Mouse (Mus musculus) liver, embryonic 12.5 days (tissue): Measurements from ENCODE around the gene Gpr62. TPM values are rescaled to one million over a fixed set of nuclear protein-coding genes. Genes with fewer than 3 reads are reported as not detected.

Experiments
- ATAC-seq: fragments of 200-750 bp; cut with Nextera tagmentation; 2 replicates; pipeline ENCODE4 v1.8.0; 2017; ENCODE audit warnings: moderate number of reproducible peaks, mild to moderate bottlenecking, moderate library complexity
- H3K27ac ChIP-seq: fragments of 300-500 bp; sonication (generic); 2 replicates; pipeline ENCODE4 v1.5.1; 2016; ENCODE audit warnings: mild to moderate bottlenecking
- H3K27me3 ChIP-seq: fragments of 300-500 bp; sonication (generic); replicated peaks from 2 replicates; pipeline ENCODE4 v1.6.1; 2016; ENCODE audit warnings: mild to moderate bottlenecking, moderate library complexity
- H3K36me3 ChIP-seq: fragments of 300-500 bp; sonication (generic); 2 replicates; pipeline ENCODE4 v1.6.1; 2016; ENCODE audit warnings: mild to moderate bottlenecking, moderate library complexity
- H3K4me1 ChIP-seq: fragments of 300-500 bp; sonication (generic); 2 replicates; pipeline ENCODE4 v1.6.1; 2016
- H3K4me2 ChIP-seq: fragments of 300-500 bp; sonication (generic); 2 replicates; pipeline ENCODE4 v1.6.1; 2016; ENCODE audit warnings: mild to moderate bottlenecking, moderate library complexity
- H3K4me3 ChIP-seq: fragments of 300-500 bp; sonication (generic); 2 replicates; pipeline ENCODE4 v1.5.1; 2016; ENCODE audit warnings: mild to moderate bottlenecking, moderate library complexity
- H3K9ac ChIP-seq: fragments of 300-500 bp; sonication (generic); 2 replicates; pipeline ENCODE4 v1.6.1; 2016; ENCODE audit warnings: mild to moderate bottlenecking, moderate library complexity
- H3K9me3 ChIP-seq: fragments of 300-500 bp; sonication (generic); replicated peaks from 2 replicates; pipeline ENCODE4 v1.6.1; 2016; ENCODE audit warnings: mild to moderate bottlenecking, moderate library complexity
- WGBS: fragments of 180-500 bp; shearing (Covaris S2); methylation state at CpG from one replicate; pipeline ENCODE4 v1.1.7; 2016; ENCODE audit not compliant: insufficient replicate concordance; 5-methylcytosine and 5-hydroxymethylcytosine counted together
- polyA plus RNA-seq: library from polyadenylated mRNA; unstranded; fragments of >200 nt; fragmentation: Nextera tagmentation; extraction: Ambion mirVana; gene quantifications from 2 replicates; pipeline ENCODE4 v1.2.1, GENCODE M21; 2016

The Gpr62 gene
- polyA plus RNA-seq, 1 experiment from 2014 or later: 0.10 TPM

DNA sequence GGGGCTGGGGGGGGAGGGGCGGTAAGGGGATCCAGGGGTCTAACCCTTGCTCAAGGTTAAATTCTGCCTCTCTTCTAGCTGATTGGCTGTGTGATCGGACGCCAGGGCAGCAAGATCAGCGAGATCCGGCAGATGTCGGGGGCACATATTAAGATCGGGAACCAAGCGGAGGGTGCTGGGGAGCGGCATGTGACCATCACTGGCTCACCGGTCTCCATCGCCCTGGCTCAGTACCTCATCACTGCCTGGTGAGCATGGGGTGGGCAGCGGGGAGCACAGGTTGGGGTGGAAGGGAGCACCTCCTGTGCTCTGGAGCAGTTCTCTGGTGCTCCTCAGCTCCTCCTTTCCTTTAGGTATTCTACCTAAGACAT is 3.3 kb downstream of the Gpr62 start:
- ATAC-seq: no peak
- peaks cover 43% of the 10 kb centered on the region for H3K27me3 ChIP-seq
- H3K27ac ChIP-seq: no peak overlapping the region
- no peaks in the 10 kb centered on the region for H3K9me3 ChIP-seq
- no peak overlapping the region for H3K9ac ChIP-seq
- H3K36me3 ChIP-seq: peaks cover 35% of the 10 kb centered on the region
- no peak overlapping the region for H3K4me3 ChIP-seq
- H3K4me1 ChIP-seq: peaks cover 16% of the 10 kb centered on the region
- 84% methylated on average over 12 of the region's 12 CpGs for WGBS
- no peak overlapping the region for H3K4me2 ChIP-seq

DNA sequence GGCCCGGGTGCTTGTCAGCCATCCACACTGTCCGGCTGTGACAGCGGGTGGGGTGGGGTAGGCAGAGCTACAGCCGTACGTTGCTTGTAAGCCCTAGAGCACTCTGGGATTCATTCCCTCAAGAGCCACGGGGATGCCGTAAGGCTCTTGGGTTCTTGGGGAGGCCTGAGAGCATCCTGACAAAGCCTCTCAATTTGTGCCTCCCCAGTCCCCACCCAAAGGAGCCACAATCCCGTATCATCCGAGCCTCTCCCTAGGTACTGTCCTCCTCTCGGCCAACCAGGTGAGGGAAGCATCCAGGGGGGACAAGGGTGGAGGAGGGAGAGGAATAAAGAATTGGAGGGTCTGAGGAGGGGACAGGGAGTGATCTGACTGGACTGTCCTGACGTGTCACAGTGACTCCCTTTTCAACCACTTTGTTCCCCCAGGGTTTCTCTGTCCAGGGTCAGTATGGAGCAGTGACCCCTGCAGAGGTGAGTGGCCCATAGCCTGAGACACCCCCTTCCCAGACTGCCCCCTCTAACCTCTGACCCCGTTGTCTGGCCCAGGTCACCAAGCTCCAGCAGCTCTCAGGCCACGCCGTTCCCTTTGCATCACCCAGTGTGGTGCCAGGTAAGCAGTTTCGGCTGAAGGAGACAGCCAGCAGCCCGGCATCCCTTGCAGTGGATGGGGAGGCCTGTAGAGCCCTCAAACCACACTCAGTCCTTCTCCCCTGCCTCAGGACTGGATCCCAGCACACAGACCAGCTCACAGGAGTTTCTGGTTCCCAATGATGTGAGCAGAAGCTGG is 3.9 kb downstream of the Gpr62 start:
- peaks cover 39% of the 10 kb centered on the region for H3K27me3 ChIP-seq
- no peak overlapping the region for H3K9ac ChIP-seq
- no peaks in the 10 kb centered on the region for H3K9me3 ChIP-seq
- H3K4me1 ChIP-seq: peaks cover 22% of the 10 kb centered on the region
- H3K4me3 ChIP-seq: no peak overlapping the region
- H3K4me2 ChIP-seq: no peak overlapping the region
- peaks cover 35% of the 10 kb centered on the region for H3K36me3 ChIP-seq
- H3K27ac ChIP-seq: no peak overlapping the region
- ATAC-seq: no peak
- 78% methylated on average over 16 of the region's 16 CpGs for WGBS

DNA sequence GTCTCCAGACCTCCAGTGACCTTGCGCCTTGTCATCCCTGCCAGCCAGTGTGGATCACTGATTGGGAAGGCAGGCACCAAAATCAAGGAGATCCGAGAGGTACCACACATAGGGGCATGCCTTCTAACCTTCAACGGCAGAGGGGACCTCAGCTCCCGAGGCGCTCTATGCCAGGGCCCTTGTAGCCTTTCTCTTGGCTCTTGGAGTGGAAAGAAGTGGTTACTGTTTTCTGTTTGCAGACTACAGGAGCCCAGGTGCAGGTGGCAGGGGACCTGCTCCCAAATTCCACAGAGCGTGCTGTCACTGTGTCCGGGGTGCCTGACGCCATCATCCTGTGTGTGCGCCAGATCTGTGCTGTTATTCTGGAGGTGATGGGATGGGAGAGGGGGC is 4.7 kb downstream of the Gpr62 start:
- ATAC-seq: no peak
- H3K9ac ChIP-seq: no peak overlapping the region
- H3K4me2 ChIP-seq: no peak overlapping the region
- peaks cover 31% of the 10 kb centered on the region for H3K27me3 ChIP-seq
- peaks cover 35% of the 10 kb centered on the region for H3K36me3 ChIP-seq
- H3K4me3 ChIP-seq: no peak overlapping the region
- peaks cover 30% of the 10 kb centered on the region for H3K4me1 ChIP-seq
- WGBS: 77% methylated on average over 9 of the region's 9 CpGs
- H3K9me3 ChIP-seq: no peaks in the 10 kb centered on the region
- H3K27ac ChIP-seq: no peak overlapping the region

DNA sequence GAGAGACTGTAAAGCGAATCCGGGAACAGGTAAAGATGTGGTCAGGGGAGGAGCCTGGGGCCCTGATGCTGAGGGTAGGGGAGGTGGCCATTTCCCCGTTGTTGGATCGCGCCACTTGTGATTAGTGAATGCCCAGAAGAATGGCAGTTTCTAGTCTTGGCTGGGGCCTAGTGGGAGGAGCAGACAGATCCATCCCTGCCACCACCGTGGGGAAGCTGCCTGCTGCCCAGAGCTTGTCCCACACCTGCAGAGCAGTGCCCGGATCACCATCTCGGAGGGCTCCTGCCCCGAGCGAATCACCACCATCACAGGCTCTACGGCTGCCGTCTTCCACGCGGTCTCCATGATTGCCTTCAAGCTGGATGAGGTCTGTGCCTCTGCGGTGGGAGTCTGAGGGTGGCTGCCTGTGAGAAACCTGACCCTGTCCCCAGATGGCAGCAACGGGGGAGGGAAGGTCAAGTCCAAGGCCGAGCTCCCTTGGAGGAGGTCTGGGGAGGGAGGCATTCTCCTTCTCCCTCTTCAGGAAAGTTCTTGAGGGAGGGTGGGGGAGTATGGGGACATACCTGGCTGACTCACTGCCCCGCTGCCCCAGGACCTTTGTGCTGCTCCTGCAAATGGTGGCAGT is 5.2 kb downstream of the Gpr62 start:
- no peak for ATAC-seq
- 75% methylated on average over 17 of the region's 18 CpGs for WGBS

DNA sequence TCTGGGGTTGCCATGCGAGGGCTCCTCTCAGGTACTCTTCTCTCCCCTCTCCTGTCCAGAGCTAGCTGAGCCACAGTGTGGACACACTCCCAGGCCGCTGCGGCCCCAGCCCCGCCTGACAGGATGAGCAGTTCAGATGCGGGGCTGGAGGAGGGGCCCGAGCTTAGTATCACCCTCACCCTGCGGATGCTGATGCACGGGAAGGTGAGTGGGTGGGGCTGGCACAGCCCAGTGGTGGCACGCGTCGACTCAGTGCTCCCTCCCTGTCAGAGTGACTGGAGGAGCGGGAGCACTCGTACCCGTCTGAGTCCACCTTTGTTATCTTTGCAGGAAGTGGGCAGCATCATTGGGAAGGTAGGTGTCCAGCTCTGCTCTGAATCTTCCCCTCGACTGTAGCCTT is 5.8 kb downstream of the Gpr62 start:
- 76% methylated on average over 15 of the region's 15 CpGs for WGBS
- Histone ChIP-seq H3K4me2 (no peak overlapping the region), H3K4me1 (peaks cover 31% of the 10 kb centered on the region), H3K27me3 (peaks cover 24% of the 10 kb centered on the region), H3K36me3 (peaks cover 35% of the 10 kb centered on the region), H3K9ac (no peak overlapping the region), H3K27ac (no peak overlapping the region), H3K4me3 (no peak overlapping the region), H3K9me3 (no peaks in the 10 kb centered on the region)
- ATAC-seq: no peak

More for the DNA sequence above, 5.2 kb downstream of the Gpr62 start:
- no peak overlapping the region for H3K4me2 ChIP-seq
- no peak overlapping the region for H3K27ac ChIP-seq
- no peak overlapping the region for H3K4me3 ChIP-seq
- peaks cover 26% of the 10 kb centered on the region for H3K27me3 ChIP-seq
- H3K36me3 ChIP-seq: peaks cover 35% of the 10 kb centered on the region
- H3K9me3 ChIP-seq: no peaks in the 10 kb centered on the region
- H3K4me1 ChIP-seq: peaks cover 31% of the 10 kb centered on the region
- H3K9ac ChIP-seq: no peak overlapping the region

DNA sequence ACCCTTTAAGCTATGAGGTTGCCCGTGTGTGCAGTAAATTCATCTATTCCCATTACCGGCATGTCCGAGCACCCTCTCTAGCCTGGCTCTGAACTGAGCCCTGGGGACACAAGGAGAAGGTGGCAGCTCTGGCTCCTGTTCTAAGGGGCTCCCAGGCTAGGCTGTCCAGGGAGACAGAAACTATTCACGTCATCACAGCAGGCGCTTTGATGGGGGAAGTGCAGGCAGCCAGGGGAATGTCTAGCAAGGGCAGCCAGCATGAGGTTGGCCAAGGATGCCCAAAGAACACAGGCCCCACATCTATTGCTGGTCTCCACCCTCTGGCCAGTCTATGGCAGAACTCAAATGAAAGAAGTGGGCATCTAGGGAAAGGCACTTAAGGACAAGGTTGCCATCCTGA is 7.8 kb downstream of the Gpr62 start:
- Histone ChIP-seq H3K27me3 (peaks cover 23% of the 10 kb centered on the region), H3K27ac (no peak overlapping the region), H3K4me2 (no peak overlapping the region), H3K36me3 (peaks cover 26% of the 10 kb centered on the region), H3K9ac (no peak overlapping the region), H3K4me3 (no peak overlapping the region), H3K4me1 (peaks cover 46% of the 10 kb centered on the region), H3K9me3 (no peaks in the 10 kb centered on the region)
- 62% methylated on average over 5 of the region's 5 CpGs for WGBS
- ATAC-seq: no peak

DNA sequence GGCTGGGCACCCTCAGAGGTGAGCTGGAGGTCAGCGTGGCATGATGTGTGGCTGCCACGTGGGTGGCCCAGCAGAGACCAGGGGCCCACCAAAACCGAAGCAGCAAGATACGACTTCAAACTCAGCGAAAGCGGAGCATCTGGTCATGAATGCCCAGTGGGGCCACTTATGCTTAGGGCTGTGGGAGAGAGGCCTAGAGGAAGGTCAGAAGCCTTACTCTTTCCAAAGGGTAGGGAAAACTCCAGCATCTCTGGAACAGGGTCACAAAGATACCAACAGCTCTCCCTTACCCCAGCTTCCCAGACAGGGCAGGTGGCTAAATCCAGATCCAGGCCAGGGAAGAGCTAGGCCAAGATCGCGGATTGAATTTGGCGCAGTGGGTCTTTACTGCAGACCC is 8.6 kb downstream of the Gpr62 start:
- Histone ChIP-seq H3K27ac (no peak overlapping the region), H3K4me1 (peaks cover 52% of the 10 kb centered on the region), H3K4me3 (no peak overlapping the region), H3K4me2 (no peak overlapping the region), H3K27me3 (peaks cover 31% of the 10 kb centered on the region), H3K36me3 (peaks cover 19% of the 10 kb centered on the region), H3K9ac (no peak overlapping the region), H3K9me3 (no peaks in the 10 kb centered on the region)
- 76% methylated on average over 9 of the region's 9 CpGs for WGBS
- no peak for ATAC-seq

DNA sequence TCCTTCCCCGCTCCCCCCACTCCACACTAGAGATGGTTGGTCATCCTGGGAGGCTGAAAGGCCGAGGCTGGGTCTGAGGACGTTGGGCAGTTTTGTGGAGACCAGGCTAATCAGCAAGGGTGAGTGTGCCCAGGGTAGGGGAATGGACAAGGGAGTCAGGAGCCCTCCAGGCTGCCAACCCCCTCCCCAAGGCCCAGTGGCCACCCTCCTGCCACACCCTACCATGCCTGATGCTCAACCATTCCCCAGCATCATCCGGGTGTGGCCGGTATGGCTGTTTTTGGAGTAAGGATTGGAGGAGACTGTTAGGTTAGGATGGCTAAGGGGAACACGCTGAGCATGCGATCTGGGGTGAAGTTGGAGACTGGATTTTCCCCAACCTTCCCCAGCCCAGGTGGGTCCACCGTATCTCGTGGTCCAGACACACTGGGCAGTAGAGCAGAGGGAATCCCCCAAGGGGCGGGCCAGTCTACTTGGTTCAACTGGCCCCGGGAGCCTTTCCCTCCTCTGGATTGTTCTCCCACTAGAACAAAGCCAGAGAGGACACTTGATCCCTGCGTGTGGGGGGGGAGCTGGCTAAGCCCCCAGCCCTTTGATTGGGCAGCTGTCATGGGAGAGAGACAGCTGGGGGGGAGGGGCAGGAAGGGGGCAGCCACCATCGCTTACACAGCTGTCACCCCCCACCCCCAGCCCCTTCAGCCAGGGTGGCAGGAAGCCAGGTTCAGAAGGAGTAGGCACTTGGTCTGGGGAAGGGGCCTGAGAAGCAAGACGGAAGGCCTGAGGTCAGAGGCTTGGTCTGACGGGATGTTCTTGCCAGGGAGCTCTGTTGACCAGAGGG is 9.2 kb downstream of the Gpr62 start:
- peaks cover 15% of the 10 kb centered on the region for H3K36me3 ChIP-seq
- H3K4me2 ChIP-seq: no peak overlapping the region; the same call in 1 of the 2 replicates
- H3K4me1 ChIP-seq: peaks cover 57% of the 10 kb centered on the region
- H3K9ac ChIP-seq: no peak overlapping the region
- WGBS: 61% methylated on average over 15 of the region's 15 CpGs
- ATAC-seq: no peak
- H3K9me3 ChIP-seq: no peaks in the 10 kb centered on the region
- no peak overlapping the region for H3K4me3 ChIP-seq
- H3K27ac ChIP-seq: no peak overlapping the region
- H3K27me3 ChIP-seq: peaks cover 37% of the 10 kb centered on the region

DNA sequence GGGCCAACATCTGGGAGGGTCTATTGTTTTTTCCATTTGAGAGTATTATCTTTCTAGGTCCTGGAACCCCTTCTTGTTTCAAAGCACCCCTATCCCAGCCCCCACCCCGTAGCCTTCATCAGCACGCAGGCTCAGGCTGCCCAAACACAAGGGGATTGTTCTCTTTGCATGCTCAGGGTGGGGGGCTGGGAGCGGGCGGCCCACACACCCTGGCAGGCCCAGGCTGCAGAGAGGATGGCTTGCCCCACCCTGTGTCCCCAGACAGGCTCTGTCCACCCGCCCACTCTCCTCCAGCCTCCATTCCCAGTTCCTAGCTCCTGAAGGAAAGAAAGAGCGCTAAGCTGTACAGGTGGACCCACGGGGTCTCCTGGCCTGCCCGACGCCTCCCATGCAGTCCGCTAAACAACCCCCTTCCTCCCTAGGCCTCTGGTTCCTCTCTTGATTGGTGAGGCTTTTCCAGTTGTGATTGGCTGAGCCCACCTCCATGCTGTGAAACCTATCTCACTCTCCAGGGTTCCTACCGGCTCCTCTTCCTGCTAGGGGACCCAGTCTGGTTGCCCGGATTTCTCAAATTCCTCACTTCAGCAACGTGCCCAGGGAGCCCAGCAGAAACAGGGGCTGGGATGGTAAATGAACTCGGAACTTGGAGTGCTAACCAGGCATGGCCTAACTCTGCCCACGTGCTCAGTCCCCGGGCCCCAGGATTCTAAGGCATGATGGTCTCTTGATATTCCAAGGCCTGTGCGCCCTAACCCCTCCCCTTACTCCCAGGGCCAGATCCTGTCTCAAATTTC is 10.7 kb downstream of the Gpr62 start:
- no peaks in the 10 kb centered on the region for H3K9me3 ChIP-seq
- ATAC-seq: no peak
- peaks cover 72% of the 10 kb centered on the region for H3K4me1 ChIP-seq
- H3K27ac ChIP-seq: peak overlapping the region; percentile 78; the same call in 1 of the 2 replicates
- peaks cover 44% of the 10 kb centered on the region for H3K27me3 ChIP-seq
- H3K4me3 ChIP-seq: peak overlapping the region; percentile 63
- 9% methylated on average over 17 of the region's 17 CpGs for WGBS
- H3K4me2 ChIP-seq: peak overlapping the region; percentile 94
- peaks cover 5% of the 10 kb centered on the region; the same call in 1 of the 2 replicates for H3K36me3 ChIP-seq
- peak overlapping the region; percentile 75 for H3K9ac ChIP-seq

DNA sequence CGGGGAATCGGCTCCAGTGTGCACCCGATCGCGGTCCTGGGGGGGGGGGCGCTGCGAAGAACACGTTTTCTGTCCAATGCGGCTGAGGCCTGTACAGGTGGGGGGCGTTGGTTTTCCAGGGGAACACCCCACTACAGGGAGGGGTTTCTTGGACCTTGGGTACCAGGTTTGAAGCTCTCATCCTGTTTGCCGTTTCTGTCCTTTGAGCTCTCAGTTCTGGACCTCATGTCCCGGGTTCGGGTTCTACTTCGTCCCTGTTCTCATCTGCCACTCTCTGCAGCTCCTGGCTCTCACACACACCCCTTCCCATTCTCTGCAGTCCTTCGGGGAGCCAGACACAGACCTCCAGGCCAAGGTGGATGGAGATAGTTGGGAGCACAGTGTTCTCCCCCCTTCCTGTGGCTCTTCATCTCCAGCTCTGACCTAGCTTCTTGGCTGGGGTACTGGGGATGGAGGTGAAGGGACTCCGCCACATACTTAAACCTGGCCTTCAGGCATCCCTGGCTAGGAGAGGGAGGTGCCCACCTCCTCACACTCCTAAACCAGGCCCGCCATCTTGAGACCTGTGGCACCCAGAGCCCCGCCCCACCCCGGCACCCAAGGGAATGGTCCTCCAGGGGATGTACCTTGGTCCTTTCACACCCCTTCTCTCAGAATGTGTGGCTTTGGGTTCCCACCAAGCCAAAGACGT is 11.5 kb downstream of the Gpr62 start:
- peaks cover 78% of the 10 kb centered on the region for H3K4me1 ChIP-seq
- peak overlapping the region; percentile 94 for H3K4me2 ChIP-seq
- peak; percentile 4; the same call in 1 of the 2 replicates for ATAC-seq
- 6% methylated on average over 20 of the region's 20 CpGs for WGBS
- peaks cover 44% of the 10 kb centered on the region for H3K27me3 ChIP-seq
- H3K36me3 ChIP-seq: 0 out of 2 replicates have a peak, but pooled peaks cover 2% of the 10 kb centered on the region
- H3K9me3 ChIP-seq: no peaks in the 10 kb centered on the region
- peak overlapping the region; percentile 63 for H3K4me3 ChIP-seq
- peak overlapping the region; percentile 78 for H3K27ac ChIP-seq
- peak overlapping the region; percentile 75 for H3K9ac ChIP-seq
